Mouse (Mus musculus): ENCODE data around the gene Extl1.
"Not testable (repeated sequence)": the region's sequence is repeated elsewhere in the genome, so short reads cannot be mapped to it uniquely, and the experiment has no call there.

Extl1 gene

DNA sequence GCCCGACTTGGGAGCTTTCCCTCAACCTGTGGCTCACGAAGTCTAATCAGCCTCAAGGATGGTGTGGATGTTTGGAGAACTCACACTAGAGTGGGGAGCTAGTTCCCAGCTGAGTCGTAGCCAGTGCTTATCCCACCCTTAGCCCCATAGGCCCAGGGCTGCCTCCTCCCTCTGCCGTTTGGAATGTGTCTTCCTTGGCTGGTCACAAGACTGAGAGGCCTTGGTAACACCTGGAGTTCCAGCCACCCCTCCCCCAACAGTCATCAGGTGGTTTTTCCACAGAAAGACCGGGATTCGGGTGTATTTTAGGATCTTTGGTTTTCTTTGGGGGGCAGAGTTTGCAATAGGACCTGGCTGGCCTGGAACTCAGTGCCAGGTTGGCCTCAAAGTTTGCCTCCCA lies 33.0 kb downstream of the Extl1 start:
- no peak for DNase-seq (ENCODE audit: low spot score)

- DNase-seq (ENCODE audit: low spot score), result no peak
These were observed 33.8 kb downstream of the Extl1 start for GRCm38 (mm10) chr4:134349829-134350228.

DNA sequence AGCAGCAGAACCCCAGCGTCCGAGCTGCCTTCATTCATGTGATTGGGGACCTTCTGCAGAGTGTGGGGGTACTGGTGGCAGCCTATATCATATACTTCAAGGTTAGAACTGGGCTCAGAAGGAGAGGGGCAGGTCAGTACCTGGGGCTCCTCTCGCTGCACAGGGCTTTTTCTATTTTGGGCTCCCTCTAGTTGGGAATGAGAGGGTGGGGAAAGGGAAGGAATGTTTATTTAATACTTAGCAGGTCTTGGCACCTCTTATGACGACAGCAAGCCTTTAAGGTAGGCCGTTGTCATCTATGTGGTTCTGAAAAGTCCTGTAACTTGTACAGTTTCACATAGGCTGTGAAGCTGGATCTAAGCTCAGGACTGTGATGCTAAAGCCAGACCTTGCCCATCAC lies 35.1 kb downstream of the Extl1 start:
- no peak for DNase-seq (ENCODE audit: low spot score)

DNA sequence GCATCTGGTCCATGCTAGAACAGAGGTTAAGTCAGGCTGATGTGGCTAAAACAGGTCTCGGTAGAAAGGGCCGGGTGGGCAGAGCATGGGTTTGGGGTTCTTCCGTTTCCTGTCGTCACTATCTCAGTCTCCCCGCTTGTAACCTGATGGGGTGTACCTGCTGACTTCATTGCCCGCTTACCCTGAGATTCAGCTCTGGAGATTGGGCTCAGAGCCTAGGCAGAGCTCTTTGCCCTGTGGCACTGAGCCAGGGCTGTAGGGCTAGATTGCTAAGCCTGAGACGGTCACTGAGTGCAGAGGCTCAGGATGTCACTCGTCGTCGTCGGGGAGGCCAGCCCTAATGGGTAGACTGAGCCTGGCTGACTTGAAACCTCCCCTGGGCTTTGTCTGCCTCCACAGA lies 35.6 kb downstream of the Extl1 start:
- DNase-seq (ENCODE audit: low spot score), result no peak

- DNase-seq (ENCODE audit: low spot score), result no peak
These were observed 37.8 kb downstream of the Extl1 start for GRCm38 (mm10) chr4:134345802-134346201.

GRCm38 (mm10) chr4:134344620-134345019 lies 39.0 kb downstream of the Extl1 start:
- no peak for DNase-seq (ENCODE audit: low spot score)

DNA sequence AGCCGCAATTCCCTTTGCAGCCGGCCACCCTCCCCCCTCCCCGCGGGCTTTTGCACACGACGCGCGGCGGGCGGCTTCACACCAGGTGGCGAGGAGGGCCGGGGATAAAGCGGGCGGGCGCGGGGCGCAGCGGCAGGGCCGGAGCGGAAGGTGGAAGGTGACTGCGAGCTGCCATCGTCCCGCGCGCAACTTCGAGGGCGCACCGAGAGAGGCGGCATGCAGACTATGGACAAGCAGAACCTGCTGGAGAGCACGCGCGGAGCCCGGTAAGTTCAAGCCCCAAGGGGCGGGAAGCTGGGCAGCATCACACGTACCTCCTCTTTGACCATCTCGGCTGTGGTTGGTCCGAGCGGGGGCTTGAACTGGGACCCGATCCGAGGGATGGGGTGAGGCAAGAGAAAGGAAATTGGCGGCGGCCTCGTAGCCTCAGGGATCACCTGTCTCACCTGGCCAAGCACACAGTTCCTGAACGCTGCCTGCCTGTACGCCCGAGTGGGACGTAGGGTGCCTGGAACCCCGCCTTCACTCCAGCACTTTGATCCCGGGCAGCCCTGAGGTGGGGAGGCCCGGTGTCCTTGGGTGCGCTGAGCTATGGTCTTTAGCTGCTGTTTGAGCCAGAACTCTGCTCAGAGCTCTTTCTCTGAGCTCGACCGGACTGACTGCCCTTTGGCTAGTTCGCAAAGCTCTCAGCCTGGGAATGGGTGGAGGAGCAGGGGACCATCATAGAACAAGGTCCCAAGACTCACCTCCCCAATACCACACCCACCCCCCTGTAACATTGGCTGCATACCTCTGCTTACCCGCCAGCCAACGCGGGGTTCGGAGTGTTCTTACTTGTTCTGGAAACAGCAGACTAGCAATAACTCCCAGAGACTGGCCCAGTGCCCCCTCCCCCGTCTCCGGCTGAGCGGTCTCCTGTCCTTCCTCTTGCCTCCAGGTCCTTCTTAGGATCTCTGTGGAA lies 40.3 kb downstream of the Extl1 start, which contains the start of gene Slc30a2:
Gene Slc30a2 (plus strand): TSS at position 111 of the 961 bp plus-strand sequence.
- no peak for DNase-seq (ENCODE audit: low spot score)

DNA sequence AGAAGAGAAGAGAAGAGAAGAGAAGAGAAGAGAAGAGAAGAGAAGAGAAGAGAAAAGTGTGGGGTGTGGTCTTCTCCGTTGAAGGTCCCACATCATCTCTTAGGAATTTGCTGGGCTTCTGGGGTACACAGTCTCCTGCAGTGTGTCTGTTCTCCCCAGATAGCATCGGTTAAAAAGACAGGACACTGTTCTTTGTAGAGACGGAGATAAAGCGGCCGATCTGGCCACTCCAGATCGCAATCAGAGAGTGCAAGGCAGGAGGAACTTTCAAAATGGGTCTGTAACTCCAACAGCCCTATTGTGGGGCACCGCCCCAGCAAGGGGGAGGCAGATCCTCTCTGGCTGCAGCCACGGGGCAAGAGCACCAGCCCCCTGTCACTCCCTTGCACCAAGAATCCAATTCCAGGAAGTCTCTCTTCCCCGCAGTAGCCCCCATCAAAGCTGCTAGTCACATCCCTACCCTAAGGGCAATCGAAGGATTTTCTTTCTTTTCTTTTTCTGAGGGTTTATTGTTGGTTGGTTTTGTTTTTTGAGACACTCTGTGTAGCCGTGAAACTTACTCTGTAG lies 41.4 kb downstream of the Extl1 start:
- no peak for DNase-seq (ENCODE audit: low spot score)

- not testable (repeated sequence) for DNase-seq (ENCODE audit: low spot score)
These were observed 42.4 kb downstream of the Extl1 start for GRCm38 (mm10) chr4:134341231-134341630.

DNA sequence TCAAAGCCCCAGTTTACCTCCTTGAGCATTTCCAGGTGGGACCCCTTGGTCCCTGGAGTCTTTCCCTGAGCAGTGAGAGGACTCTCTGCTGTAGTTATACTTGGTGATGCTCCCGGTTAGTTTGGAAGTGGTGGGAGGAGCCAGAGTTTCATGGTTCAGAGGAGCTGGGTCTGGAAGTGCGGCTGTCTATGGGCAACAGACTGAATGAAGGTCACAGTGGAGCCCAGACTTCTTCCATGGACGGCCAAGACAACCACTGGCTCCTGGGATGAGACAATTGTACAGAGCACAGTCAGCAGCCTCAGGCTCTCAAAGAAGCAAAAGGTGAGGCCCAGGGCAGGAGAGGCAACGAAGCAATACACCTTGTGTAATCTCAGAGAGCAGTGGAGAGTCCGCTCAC lies 53.4 kb downstream of the Extl1 start:
- DNase-seq (ENCODE audit: low spot score), result no peak

DNA sequence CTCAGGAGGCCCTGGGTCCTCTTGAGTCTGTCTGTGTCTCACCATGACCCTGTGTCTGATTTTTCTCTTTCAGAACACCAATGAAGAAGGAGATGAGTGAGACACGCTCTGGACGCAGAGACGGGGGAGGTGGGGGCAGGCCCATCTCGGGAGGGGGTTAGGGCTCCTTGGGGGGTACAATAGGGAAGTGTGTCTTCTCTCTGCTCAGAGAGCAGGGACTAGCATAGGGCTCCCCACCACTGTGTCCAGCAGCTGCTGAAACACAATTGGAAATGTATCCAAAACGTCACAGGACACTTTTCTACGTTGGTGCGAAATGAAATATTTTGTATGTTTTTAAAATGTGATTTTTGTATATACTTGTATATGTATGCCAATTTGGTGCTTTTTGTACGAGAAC lies 54.8 kb downstream of the Extl1 start:
- DNase-seq (ENCODE audit: low spot score), result no peak

DNA sequence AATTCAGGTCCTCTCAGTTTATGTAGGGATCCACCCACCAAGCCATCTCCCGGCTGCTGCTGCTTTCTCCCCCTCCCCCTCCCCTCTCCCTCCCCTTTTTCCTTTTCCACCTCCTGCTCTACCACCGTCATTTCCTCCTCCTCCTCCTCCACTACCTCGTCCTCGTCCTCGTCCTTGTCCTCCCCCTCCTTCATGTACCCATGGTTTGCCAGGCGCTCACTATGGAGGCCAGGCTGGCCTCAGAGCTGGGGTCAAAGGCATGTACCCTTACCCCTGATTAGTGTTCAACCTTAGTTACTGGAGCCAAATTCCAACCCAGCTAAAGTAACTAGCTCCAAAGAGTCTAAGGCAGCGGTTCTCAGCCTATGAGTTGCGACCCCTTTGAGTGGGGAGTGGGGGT lies 55.5 kb downstream of the Extl1 start:
- no peak for DNase-seq (ENCODE audit: low spot score)

- DNase-seq (ENCODE audit: low spot score), result no peak
These were observed 56.7 kb downstream of the Extl1 start for GRCm38 (mm10) chr4:134326859-134327530.

- no peak for DNase-seq (ENCODE audit: low spot score)
These were observed 59.0 kb downstream of the Extl1 start for GRCm38 (mm10) chr4:134324655-134325054.

- no peak for DNase-seq (ENCODE audit: low spot score)
These were observed 62.1 kb downstream of the Extl1 start for GRCm38 (mm10) chr4:134321524-134321923.

DNA sequence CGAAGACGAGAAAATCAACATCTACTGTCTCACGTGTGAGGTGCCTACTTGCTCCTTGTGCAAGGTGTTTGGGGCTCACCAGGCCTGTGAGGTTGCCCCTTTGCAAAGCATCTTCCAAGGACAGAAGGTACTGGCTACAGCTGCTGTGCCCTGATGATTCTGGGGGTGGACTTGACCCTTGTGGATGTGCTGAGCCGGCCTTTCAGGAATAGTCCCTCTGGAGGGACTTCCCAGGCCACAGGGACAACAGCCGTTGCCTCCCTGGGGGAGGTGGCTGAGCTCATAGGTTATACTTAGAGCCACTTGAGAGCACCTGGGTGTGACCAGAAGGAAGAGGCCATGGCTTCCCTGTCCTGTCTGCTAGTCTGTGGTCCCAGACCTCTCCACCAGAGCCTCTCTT lies 64.0 kb downstream of the Extl1 start:
- no peak for DNase-seq (ENCODE audit: low spot score)

GRCm38 (mm10) chr4:134319074-134319473 lies 64.6 kb downstream of the Extl1 start:
- no peak for DNase-seq (ENCODE audit: low spot score)

DNA sequence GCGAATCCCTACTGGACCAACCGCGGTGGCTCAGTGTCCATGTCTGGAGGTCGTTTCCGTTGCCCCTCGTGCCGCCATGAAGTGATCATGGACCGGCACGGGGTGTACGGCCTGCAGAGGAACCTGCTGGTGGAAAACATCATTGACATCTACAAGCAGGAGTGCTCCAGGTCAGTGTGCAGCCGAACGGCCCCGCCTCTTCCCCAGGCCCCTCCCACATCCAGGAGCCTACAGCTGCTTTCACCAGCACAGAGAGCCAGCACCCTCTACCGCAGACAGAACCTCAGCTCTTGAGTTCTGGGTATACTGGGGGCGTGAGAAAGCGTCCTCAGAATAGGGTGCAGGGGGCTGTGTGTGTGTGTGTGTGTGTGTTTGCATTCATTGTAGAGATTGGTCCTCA lies 67.3 kb downstream of the Extl1 start:
- no peak for DNase-seq (ENCODE audit: low spot score)

DNA sequence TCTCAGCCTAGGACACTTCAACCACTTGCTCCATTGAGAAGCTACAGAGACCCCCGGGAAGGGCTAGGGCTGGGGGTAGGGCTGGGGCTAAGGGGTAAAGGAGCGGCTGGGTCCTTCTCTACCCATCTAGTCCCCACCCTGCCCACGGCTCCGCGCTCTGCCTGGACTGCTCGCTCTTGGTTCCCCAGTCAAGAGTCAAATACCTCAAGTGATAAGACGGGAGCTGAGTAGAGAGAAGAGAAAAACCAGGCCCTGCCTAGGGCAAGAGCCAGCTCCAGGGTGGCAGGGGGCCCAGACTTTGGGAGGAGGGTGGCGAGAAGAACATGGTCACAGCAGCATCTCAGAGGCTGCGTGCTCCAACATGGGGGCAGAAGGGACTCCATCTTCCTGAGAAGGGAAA lies 68.2 kb downstream of the Extl1 start:
- DNase-seq (ENCODE audit: low spot score), result no peak

DNA sequence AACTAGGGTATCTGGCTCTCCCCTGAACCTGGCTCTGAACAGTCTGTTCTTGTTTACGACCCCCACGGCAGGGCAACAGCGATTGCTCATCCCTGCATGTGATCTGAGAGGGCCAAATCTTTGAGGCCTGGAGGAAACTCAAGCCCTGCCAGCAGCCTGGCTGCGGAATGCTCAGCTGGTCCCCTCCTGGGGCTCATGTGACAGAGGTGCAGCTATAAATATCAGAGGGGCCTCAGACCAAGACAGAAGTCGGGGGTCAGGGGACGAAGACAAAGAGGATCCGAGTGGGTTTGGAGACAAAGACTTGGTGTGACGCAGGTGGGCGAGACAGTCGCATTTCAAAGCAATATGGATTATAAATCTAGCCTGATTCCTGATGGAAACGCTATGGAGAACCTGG lies 68.8 kb downstream of the Extl1 start, which contains the start of gene Trim63:
Gene Trim63 (plus strand): TSS at position 245 of the 400 bp plus-strand sequence.
- DNase-seq (ENCODE audit: low spot score), result no peak

- DNase-seq (ENCODE audit: low spot score), result no peak
These were observed 69.5 kb downstream of the Extl1 start for GRCm38 (mm10) chr4:134314081-134314655.

- no peak for DNase-seq (ENCODE audit: low spot score)
These were observed 70.7 kb downstream of the Extl1 start for GRCm38 (mm10) chr4:134312901-134313300.
